10 mouse cellular contexts compared by ENCODE assay signal in genomic region chr7:24907211-24907748, GRCm38 (mm10). TPM values are rescaled to one million over a fixed set of nuclear protein-coding genes. Genes with fewer than 3 reads are reported as not detected.
DNase-seq lines count a peak whose midpoint lies in the region; ATAC-seq and TF ChIP-seq lines count a peak whose summit lies in the region.
"Had no signal": no experiment of that assay in that cellular context is flagged by ENCODE, and none has a peak within 500 bp of the region (broad histone marks: within the 10 kb centered on the region; RNA-seq: fewer than 3 reads in every experiment).

No protein-coding gene starts in this region.

- DNase-seq in heart, adult 9 months (ENCODE audit: low spot score in 2 of 2): no peak
- peak; percentile 72 for DNase-seq in ES-CJ7 (ENCODE audit: low read depth, low spot score)
- no peak for DNase-seq in frontal cortex, postnatal 36 days (ENCODE audit: low spot score in 2 of 2)
- no peak for DNase-seq in right cerebral cortex, postnatal 14 days
- DNase-seq in kidney, adult 8-10 months: no peak

- H3K9ac ChIP-seq in heart, embryonic 12.5 days: 0 out of 2 replicates have a peak overlapping the region, but pooled peaks have one; percentile 43
- H3K9ac ChIP-seq in intestine, postnatal 0 days (ENCODE audit: low read depth, low read length): 0 out of 2 replicates have a peak overlapping the region, but pooled peaks have one; percentile 3
- H3K9ac ChIP-seq in neural tube, embryonic 13.5 days: peak overlapping the region; percentile 52; the same call in 1 of the 2 replicates

- TF ChIP-seq CTCF in intestine, postnatal 0 days (IDR thresholded peaks at IDR 0.05; ENCODE audit: low read depth): peak; percentile 31

- H3K27ac ChIP-seq in heart, embryonic 12.5 days (ENCODE audit: poor library complexity, severe bottlenecking): no peak overlapping the region
- H3K27ac ChIP-seq in intestine, postnatal 0 days (ENCODE audit: low read depth, low read length): no peak overlapping the region
- H3K27ac ChIP-seq in neural tube, embryonic 13.5 days (replicated peaks): no peak overlapping the region; the same call in 1 of the 2 replicates

- no peaks in the 10 kb centered on the region for H3K9me3 ChIP-seq in heart, embryonic 12.5 days (replicated peaks)
- H3K9me3 ChIP-seq in intestine, postnatal 0 days (ENCODE audit: control insufficient read depth): no peaks in the 10 kb centered on the region
- H3K9me3 ChIP-seq in neural tube, embryonic 13.5 days: no peaks in the 10 kb centered on the region

- no peak overlapping the region for H3K4me3 ChIP-seq in heart, embryonic 12.5 days
- H3K4me3 ChIP-seq in intestine, postnatal 0 days (ENCODE audit: low read depth, low read length): no peak overlapping the region
- H3K4me3 ChIP-seq in neural tube, embryonic 13.5 days: no peak overlapping the region

- no peaks in the 10 kb centered on the region for H3K27me3 ChIP-seq in heart, embryonic 12.5 days (replicated peaks)
- H3K27me3 ChIP-seq in intestine, postnatal 0 days (replicated peaks; ENCODE audit: control insufficient read depth, insufficient read depth, low read length): no peaks in the 10 kb centered on the region
- no peaks in the 10 kb centered on the region for H3K27me3 ChIP-seq in neural tube, embryonic 13.5 days
- H3K27me3 ChIP-seq: Patski had no signal

- 41% methylated on average over 13 of the region's 13 CpGs for WGBS in heart, embryonic 12.5 days
- WGBS in intestine, postnatal 0 days: 26% methylated on average over 13 of the region's 13 CpGs
- WGBS in neural tube, embryonic 13.5 days: 31% methylated on average over 13 of the region's 13 CpGs

- peaks cover 36% of the 10 kb centered on the region for H3K36me3 ChIP-seq in heart, embryonic 12.5 days
- peaks cover 30% of the 10 kb centered on the region for H3K36me3 ChIP-seq in intestine, postnatal 0 days (ENCODE audit: control insufficient read depth, insufficient read depth)
- peaks cover 29% of the 10 kb centered on the region for H3K36me3 ChIP-seq in neural tube, embryonic 13.5 days

- peak overlapping the region; percentile 20 for H3K4me2 ChIP-seq in heart, embryonic 12.5 days
- H3K4me2 ChIP-seq in intestine, postnatal 0 days (replicated peaks; ENCODE audit: low read depth): no peak overlapping the region
- no peak overlapping the region for H3K4me2 ChIP-seq in neural tube, embryonic 13.5 days

- ATAC-seq in heart, embryonic 12.5 days (ENCODE audit: insufficient number of reproducible peaks, low FRiP score): no peak
- no peak for ATAC-seq in intestine, postnatal 0 days
- no peak for ATAC-seq in neural tube, embryonic 13.5 days (ENCODE audit: low read depth)
- ATAC-seq: Patski had no signal

- peaks cover 36% of the 10 kb centered on the region for H3K4me1 ChIP-seq in heart, embryonic 12.5 days (replicated peaks)
- no peaks in the 10 kb centered on the region for H3K4me1 ChIP-seq in intestine, postnatal 0 days (replicated peaks; ENCODE audit: control insufficient read depth, insufficient read depth, low read length)
- H3K4me1 ChIP-seq in neural tube, embryonic 13.5 days (replicated peaks): peaks cover 44% of the 10 kb centered on the region

RNA-seq across cellular contexts. Expression of gene Arhgef1, which starts 4.6 kb away (rescaled TPM):
- polyA plus RNA-seq in heart, embryonic 12.5 days (2016; fragmentation: Nextera tagmentation; extraction: Ambion mirVana): 82.7 and 83.0 TPM in 2 replicates
- 32.6 and 35.9 TPM in 2 replicates for polyA plus RNA-seq in intestine, postnatal 0 days (2015; fragmentation: Nextera tagmentation; extraction: Ambion mirVana)
- polyA plus RNA-seq in neural tube, embryonic 13.5 days (2015; fragmentation: Nextera tagmentation; extraction: Ambion mirVana): 61.9 and 63.8 TPM in 2 replicates

RNA-seq across cellular contexts. Expression of gene Cd79a, which starts 10.1 kb away (rescaled TPM):
- polyA plus RNA-seq in heart, embryonic 12.5 days (2016; fragmentation: Nextera tagmentation; extraction: Ambion mirVana): 0.15 TPM in 1 of 2 replicates, not detected in the other
- 0.23 and 0.26 TPM in 2 replicates for polyA plus RNA-seq in intestine, postnatal 0 days (2015; fragmentation: Nextera tagmentation; extraction: Ambion mirVana)
- 0.31 and 0.33 TPM in 2 replicates for polyA plus RNA-seq in neural tube, embryonic 13.5 days (2015; fragmentation: Nextera tagmentation; extraction: Ambion mirVana)
- polyA plus RNA-seq: Patski had no signal

RNA-seq across cellular contexts. Expression of gene Rps19, which starts 23.1 kb away (rescaled TPM):
- 1,145 and 1,216 TPM in 2 replicates for polyA plus RNA-seq in heart, embryonic 12.5 days (2016; fragmentation: Nextera tagmentation; extraction: Ambion mirVana)
- polyA plus RNA-seq in intestine, postnatal 0 days (2015; fragmentation: Nextera tagmentation; extraction: Ambion mirVana): 1,134 and 1,200 TPM in 2 replicates
- 1,220 and 1,295 TPM in 2 replicates for polyA plus RNA-seq in neural tube, embryonic 13.5 days (2015; fragmentation: Nextera tagmentation; extraction: Ambion mirVana)

RNA-seq across cellular contexts. Expression of gene Gm4881, which starts 37.0 kb away (rescaled TPM):
- polyA plus RNA-seq in heart, embryonic 12.5 days (2016; fragmentation: Nextera tagmentation; extraction: Ambion mirVana): not detected in 2 replicates
- polyA plus RNA-seq in intestine, postnatal 0 days (2015; fragmentation: Nextera tagmentation; extraction: Ambion mirVana): not detected in 2 replicates
- 1.0 and 1.2 TPM in 2 replicates for polyA plus RNA-seq in neural tube, embryonic 13.5 days (2015; fragmentation: Nextera tagmentation; extraction: Ambion mirVana)
- polyA plus RNA-seq: large intestine, adult 2 months; Patski had no signal

RNA-seq across cellular contexts. Expression of gene Dmrtc2, which starts 37.4 kb away (rescaled TPM):
- not detected in 2 replicates for polyA plus RNA-seq in heart, embryonic 12.5 days (2016; fragmentation: Nextera tagmentation; extraction: Ambion mirVana)
- not detected in 2 replicates for polyA plus RNA-seq in intestine, postnatal 0 days (2015; fragmentation: Nextera tagmentation; extraction: Ambion mirVana)
- polyA plus RNA-seq in neural tube, embryonic 13.5 days (2015; fragmentation: Nextera tagmentation; extraction: Ambion mirVana): not detected in 2 replicates
- polyA plus RNA-seq: large intestine, adult 2 months; Patski had no signal
